Mouse (Mus musculus): ENCODE measurements around the gene Dst.

- TF ChIP-seq POLR2A (IDR thresholded peaks at IDR 0.05; ENCODE audit: insufficient read depth, low read depth, low read length) (no peak), CTCF (IDR thresholded peaks at IDR 0.05; ENCODE audit: insufficient read depth, low read depth, low read length) (no peak)
Measured at GRCm38 (mm10) chr1:33932196-33932595, 24.2 kb downstream of the Dst start.
